Mouse (Mus musculus): ENCODE results near the gene Arhgef19.

The Arhgef19 gene

GRCm38 (mm10) chr4:141236856-141237255 lies 2.4 kb upstream of the Arhgef19 start:
- no peak for DNase-seq (ENCODE audit: low spot score in 2 of 2)

- DNase-seq (ENCODE audit: low spot score in 2 of 2), result no peak
Observed at GRCm38 (mm10) chr4:141238492-141239387, 559 bp upstream of the Arhgef19 start.

- peak in 1 of 2 experiments; percentile 21 for DNase-seq (ENCODE audit: low spot score in 2 of 2)
Observed at GRCm38 (mm10) chr4:141240617-141241016, 1.3 kb downstream of the Arhgef19 start.

- DNase-seq (ENCODE audit: low spot score in 2 of 2), result no peak
Observed at GRCm38 (mm10) chr4:141241861-141242260, 2.6 kb downstream of the Arhgef19 start.

- DNase-seq (ENCODE audit: low spot score in 2 of 2), result no peak
Observed at GRCm38 (mm10) chr4:141242651-141243241, 3.4 kb downstream of the Arhgef19 start.

GRCm38 (mm10) chr4:141243636-141244035 lies 4.3 kb downstream of the Arhgef19 start:
- DNase-seq (ENCODE audit: low spot score in 2 of 2), result no peak

- DNase-seq (ENCODE audit: low spot score in 2 of 2), result no peak
Observed at GRCm38 (mm10) chr4:141244401-141244800, 5.1 kb downstream of the Arhgef19 start.

GRCm38 (mm10) chr4:141244931-141245425 lies 5.7 kb downstream of the Arhgef19 start:
- no peak for DNase-seq (ENCODE audit: low spot score in 2 of 2)

GRCm38 (mm10) chr4:141246089-141246997 lies 7.0 kb downstream of the Arhgef19 start:
- no peak for DNase-seq (ENCODE audit: low spot score in 2 of 2)

GRCm38 (mm10) chr4:141246998-141247350 lies 7.7 kb downstream of the Arhgef19 start:
- no peak for DNase-seq (ENCODE audit: low spot score in 2 of 2)

- no peak for DNase-seq (ENCODE audit: low spot score in 2 of 2)
Observed at GRCm38 (mm10) chr4:141247776-141248613, 8.7 kb downstream of the Arhgef19 start.

- no peak for DNase-seq (ENCODE audit: low spot score in 2 of 2)
Observed at GRCm38 (mm10) chr4:141248614-141248978, 9.3 kb downstream of the Arhgef19 start.

- no peak for DNase-seq (ENCODE audit: low spot score in 2 of 2)
Observed at GRCm38 (mm10) chr4:141249383-141249782, 10.1 kb downstream of the Arhgef19 start.

GRCm38 (mm10) chr4:141251071-141251470 lies 11.8 kb downstream of the Arhgef19 start:
- DNase-seq (ENCODE audit: low spot score in 2 of 2), result no peak

GRCm38 (mm10) chr4:141252641-141253040 lies 13.3 kb downstream of the Arhgef19 start:
- no peak for DNase-seq (ENCODE audit: low spot score in 2 of 2)

GRCm38 (mm10) chr4:141254234-141254633 lies 14.9 kb downstream of the Arhgef19 start:
- DNase-seq (ENCODE audit: low spot score in 2 of 2), result no peak

GRCm38 (mm10) chr4:141257440-141257839 lies 18.1 kb downstream of the Arhgef19 start:
- no peak for DNase-seq (ENCODE audit: low spot score in 2 of 2)

GRCm38 (mm10) chr4:141259413-141259812 lies 20.1 kb downstream of the Arhgef19 start:
- no peak for DNase-seq (ENCODE audit: low spot score in 2 of 2)

GRCm38 (mm10) chr4:141260007-141260723 lies 20.9 kb downstream of the Arhgef19 start:
- no peak for DNase-seq (ENCODE audit: low spot score in 2 of 2)

GRCm38 (mm10) chr4:141262906-141263637 lies 23.8 kb downstream of the Arhgef19 start:
- DNase-seq (ENCODE audit: low spot score in 2 of 2), result no peak

Measured in spleen, postnatal 36 days (tissue).